Mouse (Mus musculus) WW6 (cell line): ENCODE measurements around the gene Secisbp2.

Source experiments
- DNase-seq: peaks from one replicate; pipeline ENCODE4 v3.0.0-alpha.2; 2013; ENCODE audit warnings: low read depth, low spot score

Gene Secisbp2

DNA sequence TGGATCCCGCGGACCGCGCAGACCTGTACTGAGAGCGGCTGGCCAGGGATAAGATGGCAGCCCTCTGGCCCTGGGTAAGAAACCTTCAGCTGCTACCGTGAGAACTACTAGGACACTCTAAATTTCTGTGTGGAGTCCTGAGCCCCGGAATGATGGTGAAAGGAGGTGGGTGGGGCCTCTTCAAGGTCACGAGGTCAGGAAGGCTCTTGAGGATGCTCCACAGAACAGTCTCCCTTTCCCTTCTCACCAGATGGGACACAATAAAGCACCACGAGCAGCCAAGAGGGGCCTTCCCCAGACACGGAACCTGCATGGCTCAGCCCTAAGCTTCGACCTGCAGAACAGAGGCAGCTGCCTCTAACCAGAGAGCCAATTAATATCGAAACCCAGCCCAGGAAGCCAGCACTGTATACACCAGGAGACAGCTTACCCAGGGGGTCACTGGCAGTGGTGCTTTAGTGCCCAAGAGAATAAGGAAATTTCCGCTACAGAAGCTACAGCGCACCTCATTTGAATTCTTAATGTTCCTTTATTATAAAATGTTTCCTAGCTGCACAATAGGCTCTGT is 80.7 kb downstream of the Secisbp2 start:
- no peak for DNase-seq
